Mouse (Mus musculus) ZHBTc4 (cell line): ENCODE measurements around the gene Prl8a2.

Experiments
- DNase-seq: peaks from one replicate; pipeline ENCODE4 v3.0.0-alpha.2; 2011; ENCODE audit warnings: low read depth, low spot score

Prl8a2 gene

GRCm38 (mm10) chr13:27345373-27345772 is at the start of gene Prl8a2:
Gene Prl8a2, plus strand, starts transcription at chr13:27345673.
- DNase-seq: no peak

GRCm38 (mm10) chr13:27312334-27313225 is 32.9 kb upstream of the Prl8a2 start, which contains the start of gene Prl6a1:
Gene Prl6a1, plus strand, starts transcription at chr13:27312627.
- no peak for DNase-seq

GRCm38 (mm10) chr13:27334989-27335388 is 10.5 kb upstream of the Prl8a2 start:
- no peak for DNase-seq

- no peak for DNase-seq
These were observed 2.7 kb upstream of the Prl8a2 start for GRCm38 (mm10) chr13:27342733-27343275.

- DNase-seq: no peak
These were observed 45.3 kb downstream of the Prl8a2 start, which contains the start of gene Prl2b1 for GRCm38 (mm10) chr13:27390746-27391145. Gene Prl2b1, minus strand, starts transcription at chr13:27390846.

- DNase-seq: peak; percentile 6
These were observed 53.7 kb downstream of the Prl8a2 start for GRCm38 (mm10) chr13:27399061-27399724.
